Mouse (Mus musculus): ENCODE measurements around the gene Cd86.

Cd86 gene

DNA sequence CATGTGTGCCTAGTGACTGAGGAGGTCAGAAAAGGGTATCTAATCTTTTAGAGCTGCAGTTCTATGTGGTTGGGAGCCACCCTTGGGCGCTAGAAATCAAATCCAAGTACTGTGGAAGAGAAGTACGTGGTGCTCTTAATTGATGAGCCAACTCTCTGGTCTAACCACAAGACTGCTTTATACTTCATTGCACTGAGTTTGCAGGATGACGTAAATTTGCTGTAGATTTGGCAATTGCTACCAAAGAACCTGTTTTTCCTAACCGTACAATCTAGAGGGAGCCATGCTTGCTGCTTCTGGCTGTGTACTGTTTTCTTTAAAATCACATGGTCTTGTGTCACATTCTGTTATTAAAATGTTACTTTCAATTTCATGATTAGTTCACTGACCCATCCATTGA is 10.0 kb downstream of the Cd86 start:
- DNase-seq (ENCODE audit: low spot score): no peak

DNA sequence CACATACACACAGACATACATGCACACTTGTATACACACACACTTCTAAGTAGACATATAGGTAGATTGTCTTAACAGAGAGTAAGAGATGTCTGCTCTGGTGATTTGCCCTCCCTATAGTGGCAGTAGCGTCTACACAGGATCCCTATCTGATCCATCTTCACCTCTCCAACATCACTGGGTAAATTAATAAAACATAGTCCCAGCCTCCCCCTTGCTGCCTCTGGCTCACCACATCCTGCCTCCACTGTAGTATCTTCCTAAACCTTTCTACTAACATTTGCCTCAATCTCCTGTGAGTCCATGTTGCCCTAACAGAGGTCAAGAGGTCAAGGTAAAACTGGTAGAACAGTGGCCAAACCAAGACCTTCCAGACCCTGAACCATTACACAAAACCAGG is 10.7 kb downstream of the Cd86 start:
- DNase-seq (ENCODE audit: low spot score): no peak

DNA sequence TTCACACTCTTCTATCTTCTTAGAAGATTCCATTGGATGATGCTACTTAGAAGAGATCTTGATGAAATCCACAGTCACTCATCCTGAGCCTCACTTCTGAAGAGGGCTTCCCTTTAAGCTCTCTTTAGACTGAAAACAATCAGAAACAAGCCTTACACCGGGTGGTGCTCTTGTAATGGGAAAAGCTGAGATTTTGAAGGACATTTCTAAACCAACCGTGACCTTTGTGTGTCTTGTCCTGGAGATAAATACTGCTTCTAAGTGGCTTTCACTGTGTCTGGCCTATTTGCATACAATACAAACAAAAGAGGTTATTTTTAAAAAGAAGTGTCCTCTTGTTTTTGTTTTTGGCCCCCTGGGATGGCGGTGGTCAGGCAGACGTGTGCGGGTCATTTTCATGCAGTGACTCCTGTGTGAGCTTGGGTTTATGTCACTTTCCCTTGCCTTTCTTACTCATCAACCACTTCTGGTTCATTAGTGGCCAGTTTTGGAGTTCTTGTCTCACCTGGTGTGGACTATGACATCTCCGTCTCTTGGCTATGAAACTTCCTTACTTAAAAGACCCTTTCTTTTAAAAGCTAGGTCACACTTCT is 14.6 kb downstream of the Cd86 start:
- DNase-seq (ENCODE audit: low spot score): no peak

DNA sequence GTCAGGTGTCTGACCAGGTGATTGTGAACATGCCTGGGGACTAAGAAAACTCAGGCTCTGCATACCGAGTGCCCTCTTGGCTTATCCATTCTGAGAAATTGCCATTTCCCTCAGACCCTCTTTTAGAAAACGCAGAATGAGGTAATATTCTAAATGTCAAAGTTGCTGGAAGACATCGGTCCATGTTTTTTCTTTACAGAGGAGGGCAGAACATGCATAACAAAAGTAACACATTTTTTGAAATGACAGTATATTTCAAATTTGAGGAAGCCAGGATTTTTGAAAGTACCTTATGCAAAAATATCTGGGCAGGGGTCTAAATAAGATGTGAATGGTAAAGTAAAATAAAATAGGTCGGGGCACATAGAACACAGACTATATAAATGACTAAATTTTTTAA is 15.4 kb downstream of the Cd86 start:
- no peak for DNase-seq (ENCODE audit: low spot score)

DNA sequence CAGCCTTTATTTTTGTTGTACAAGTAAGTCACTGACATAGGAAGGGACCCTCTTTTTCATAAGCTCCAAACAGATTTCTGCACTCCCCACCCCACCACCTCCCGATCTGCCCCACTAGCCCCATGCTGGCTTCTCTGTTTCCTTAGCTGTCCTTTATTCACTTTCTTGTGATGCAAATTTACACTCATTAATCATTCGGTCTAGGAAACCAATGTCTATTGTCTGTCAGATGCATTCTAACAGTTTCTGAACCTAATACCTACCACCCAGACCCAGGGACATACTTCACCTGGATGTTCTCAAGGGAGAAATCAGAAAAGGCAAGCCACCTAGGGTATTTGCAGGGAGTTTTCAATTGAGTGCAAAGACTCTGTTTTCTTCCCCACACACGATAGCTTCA is 16.6 kb downstream of the Cd86 start:
- DNase-seq (ENCODE audit: low spot score): peak; percentile 7

DNA sequence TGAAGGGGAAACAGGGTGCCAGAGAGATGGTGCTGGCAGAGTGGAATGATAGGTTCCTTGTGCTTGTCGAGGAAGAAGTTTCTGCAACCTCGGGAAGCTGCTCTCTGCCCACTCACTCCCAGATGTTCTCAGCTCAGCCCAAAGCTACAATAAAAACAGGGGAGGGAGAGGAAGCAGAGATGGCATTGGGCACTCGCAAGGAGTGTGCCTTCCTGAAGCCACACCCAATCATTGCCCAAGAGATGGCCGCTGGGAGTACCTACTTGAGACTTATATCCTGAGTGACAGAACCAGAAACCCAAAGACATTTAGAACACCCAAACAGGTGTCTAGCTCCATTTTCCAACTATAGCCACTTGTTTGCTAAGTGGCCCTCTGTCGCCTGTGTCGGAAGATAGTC is 20.8 kb downstream of the Cd86 start:
- DNase-seq (ENCODE audit: low spot score): no peak

DNA sequence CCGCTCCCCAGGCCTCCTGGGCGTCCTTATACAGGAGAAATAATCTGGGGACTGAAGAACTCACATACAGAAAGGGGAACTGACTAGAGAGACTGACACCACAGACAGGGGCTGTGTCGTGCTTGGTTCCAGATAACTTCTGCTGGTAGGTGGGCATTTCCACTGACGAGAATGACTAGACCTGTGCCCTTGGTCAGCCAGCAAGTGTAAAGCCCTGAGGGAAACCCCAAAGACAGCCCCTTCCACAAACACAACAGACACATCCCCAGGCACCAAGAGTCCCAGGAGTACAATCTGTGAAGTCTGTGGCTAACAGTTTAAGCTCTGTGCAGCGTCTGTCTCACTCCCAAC is 23.2 kb downstream of the Cd86 start:
- no peak for DNase-seq (ENCODE audit: low spot score)

DNA sequence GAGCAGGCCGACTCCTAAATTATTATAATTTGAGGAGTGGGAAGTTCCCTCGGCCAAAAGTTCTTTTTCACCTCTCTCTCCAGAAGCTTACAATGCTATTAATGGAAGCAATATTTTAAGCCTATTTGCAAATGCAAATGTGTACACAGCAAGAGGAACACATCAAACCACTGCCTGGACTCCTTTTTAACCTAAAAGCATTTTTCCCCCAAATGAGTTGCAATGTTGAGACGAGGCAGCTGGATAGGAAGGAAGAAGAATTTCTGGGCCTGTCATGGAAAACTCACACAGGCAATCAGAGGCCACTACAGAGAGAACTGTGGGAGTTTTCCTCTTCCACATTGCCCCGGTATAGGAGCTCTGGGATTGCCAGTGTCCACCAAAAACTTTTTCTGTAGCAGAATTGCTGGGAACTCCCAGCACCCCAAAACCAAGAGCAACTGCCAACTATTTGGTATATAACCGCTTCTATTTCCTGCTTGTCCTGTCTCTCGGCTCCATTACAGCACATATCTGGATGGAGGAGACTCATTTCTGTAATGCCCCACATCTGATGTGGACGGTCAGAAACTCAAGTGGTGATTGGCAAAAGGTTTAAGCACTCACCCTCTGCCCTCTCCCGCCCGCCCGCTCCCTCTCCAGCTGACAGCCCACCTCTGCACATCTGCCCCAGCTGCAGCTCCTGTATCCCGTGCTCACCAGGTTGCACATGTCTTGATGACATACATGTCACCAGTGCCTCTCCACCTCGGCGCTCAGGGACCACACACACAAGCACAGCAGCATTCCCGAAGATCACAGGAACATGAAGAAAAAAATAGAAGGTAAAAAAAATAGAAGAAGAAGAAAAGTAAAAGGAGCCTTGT is 23.8 kb downstream of the Cd86 start:
- DNase-seq (ENCODE audit: low spot score): no peak

DNA sequence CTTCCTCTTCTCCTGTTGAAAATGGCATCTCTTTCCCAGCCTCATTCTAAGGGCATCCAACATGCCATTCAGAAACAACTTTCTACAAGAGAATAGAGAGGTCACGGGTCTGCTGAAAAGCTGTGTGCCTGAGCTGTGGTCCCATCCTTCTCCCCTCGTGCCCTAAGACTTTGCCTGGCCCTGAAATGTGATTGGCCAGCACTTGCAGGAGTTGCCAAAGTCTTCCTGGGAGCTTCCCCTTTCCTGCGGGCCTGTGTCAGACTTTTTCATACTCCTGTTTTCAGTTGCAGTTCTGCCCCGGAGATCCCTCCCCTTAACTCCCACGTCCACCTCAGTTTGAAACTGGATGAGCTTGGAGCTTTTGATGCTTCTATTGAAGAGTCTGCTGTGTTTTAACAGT is 24.9 kb downstream of the Cd86 start:
- DNase-seq (ENCODE audit: low spot score): no peak

DNA sequence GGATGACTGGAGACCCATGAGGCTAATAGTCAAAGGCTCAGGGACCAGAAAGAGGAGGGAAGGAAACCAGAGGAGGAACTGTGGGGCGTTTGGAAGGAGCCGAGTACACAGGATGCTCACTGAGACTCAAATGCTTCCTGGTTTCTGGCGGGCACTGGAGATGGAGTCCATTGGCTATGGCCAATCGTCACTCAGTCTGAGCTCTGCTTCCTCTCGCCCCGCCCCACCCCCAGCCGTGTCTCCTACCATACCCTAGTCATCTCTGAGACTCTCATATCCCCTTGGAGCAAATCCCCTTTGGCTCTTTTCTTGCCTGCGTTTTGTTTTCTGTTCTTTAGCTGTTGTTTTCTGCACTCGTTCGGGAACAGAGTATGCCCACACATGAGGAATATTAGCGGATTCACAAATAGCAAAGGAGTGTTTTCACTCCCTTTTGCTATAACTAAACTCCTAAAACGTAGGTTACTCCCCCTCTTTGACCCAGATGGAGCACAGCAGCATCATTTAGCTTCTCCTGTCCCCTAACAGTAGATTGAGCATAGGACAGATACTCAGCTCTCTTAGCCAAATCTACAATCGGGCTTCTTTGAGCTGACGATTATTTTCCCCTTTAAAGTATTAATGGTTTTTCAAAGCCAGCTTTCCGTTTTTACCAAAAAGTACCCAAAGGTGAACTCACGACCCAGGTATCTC is 25.9 kb downstream of the Cd86 start:
- no peak for DNase-seq (ENCODE audit: low spot score)

DNA sequence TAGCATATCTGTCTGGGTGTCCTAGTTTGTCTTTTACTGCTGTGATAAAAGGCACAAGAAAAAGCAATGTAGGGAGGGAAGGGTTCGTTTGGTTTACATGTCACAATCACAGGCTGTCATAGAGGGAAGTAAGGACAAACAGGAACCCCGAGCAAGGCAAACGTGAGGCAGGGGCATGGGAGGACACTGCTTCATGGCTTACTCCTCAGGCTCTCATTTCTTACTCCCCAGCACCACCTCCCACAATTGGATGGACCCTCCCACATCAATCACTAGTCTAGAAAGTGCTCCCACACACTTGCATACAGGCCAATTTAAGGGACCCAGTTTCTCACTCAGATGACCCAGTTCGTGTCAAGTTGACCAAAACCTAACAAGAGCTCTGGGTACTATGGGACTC is 29.1 kb downstream of the Cd86 start:
- DNase-seq (ENCODE audit: low spot score): no peak

DNA sequence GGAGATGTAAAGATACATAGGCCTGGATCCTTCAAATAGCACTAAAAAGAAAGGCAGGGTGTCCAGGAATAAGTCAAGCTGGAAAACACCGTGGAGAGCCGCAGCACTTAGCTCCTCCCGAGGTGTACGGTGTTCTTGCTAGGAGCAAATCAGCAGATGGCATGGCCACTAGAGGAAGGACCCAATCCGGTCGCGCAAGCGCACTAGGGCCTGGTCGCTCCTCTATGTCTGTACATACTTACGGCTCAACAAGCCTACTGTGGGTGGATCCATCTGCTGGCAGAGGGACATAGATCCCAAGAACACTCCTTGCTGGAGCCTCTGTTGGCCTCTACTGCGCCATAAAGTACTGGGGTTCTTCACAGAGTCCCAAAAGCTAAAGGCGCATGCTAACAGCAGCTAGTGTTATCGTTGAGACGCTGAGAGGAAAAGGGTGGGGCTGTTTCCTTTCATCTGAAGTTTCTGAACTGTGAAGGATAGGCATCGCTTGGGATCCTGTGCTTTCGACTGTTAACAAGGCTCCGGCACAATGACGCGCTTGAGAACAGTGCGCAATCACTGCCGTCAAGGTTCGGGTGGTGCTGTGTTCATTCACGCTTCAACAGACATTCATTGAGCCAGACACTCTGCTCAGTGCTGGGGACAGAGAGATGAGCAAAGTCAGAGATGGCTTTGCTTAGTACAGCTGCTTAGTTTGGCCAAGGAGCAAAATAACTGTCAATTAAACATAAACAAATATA is 30.7 kb downstream of the Cd86 start:
- no peak for DNase-seq (ENCODE audit: low spot score)

DNA sequence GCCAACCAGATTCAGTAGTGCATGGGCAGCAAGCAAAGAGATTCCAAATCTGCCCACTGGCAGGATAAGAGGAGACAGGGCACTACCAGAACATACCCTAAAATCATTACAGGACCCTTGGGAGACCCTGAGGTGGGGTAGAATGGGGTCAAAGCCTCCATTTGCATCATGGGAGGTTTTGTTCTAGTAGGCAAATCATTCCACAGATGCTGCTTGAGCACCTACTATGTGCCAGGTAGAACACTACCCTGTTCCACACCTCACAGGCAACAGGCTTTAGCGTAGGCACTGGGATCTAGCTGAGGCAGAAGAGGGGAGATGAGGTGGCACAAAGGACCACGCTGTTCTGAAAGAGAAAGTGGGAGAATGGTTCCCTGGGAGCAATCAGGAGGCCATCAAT is 31.5 kb downstream of the Cd86 start:
- DNase-seq (ENCODE audit: low spot score): no peak

DNA sequence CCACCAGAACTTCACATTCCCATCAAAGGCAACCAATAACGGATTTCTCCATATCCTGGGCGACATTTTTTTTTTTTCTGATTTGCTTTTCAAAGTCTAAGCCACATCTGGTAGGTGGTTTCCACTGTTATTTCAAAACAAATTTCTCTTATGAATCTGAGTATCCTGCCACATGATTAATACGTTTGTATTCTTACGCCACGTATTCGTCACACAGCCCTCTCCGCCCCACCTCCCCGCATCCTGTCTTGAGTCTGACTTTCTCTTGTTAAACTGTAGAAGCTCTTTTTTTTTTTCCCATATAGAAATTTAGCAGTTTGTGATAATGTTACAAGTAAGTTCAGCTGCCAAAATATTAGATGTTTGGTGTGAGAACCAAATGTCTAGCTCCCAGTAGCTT is 33.7 kb downstream of the Cd86 start:
- DNase-seq (ENCODE audit: low spot score): no peak

DNA sequence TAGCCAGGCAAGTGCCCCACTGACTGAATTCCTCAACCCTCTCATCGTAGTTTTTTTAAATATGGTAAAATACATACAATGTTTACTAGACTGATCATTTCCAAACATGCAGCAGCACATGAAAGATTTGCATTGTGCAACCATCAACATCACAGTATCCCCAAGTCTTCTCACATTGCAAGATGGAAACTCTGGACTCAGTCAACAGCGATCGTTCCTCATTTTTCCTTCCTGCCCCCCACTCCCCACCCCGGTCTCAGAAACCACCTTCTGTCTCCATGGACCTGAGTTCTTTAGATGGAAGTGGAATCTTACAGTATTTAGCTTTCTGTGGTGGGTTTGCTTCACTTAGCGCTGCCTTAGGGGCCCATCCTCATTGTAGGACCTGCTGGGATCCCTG is 34.3 kb downstream of the Cd86 start:
- no peak for DNase-seq (ENCODE audit: low spot score)

DNA sequence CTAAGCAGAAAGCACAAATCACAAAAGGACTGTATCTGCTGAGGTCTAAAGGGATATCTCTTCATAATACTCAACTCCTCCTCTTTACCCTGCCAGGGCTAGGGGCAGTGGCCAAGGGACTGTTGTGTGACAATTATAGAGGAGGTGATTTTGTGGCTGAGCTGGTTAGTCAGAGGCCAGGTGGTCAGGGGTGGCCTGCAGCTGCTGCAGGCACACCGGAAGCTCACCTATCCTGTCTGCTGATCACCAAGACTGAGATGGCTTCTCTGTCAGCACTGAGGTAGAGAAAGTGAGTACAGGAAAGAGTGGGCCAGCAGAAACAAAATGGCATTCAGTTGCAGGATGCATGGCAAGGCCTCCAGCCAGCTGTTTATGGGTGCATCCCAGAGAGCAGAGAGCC is 38.1 kb downstream of the Cd86 start:
- DNase-seq (ENCODE audit: low spot score): no peak

DNA sequence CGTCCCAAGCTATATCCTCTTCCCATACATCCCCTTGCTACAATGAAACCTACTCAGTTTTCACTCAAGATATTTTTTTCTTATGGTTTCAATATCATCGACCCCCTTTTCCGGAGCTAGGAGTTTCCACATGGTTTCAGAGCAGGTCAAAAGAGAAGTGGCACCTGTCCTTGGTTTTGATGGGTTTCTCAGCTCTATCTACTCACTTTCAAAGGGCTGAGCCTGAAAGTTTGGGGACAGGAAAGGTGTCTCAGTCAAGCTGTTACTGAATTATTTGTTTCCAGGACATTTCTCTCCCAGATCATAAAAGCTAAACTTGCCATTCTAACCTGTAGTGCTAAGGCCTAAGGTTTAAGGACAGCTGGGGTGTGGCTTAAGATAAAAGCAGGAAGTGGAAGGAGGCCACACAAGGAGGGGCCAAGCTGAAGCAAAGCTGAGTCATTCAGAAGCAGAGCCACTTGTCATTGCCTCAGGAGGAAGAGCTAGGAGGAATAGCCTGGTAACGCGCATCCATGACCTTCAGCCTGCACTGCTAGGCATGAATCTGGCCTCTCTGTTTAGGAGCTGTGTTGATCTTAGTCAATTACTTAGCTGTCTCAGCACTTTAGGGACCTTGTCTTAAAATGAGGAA is 39.2 kb downstream of the Cd86 start:
- DNase-seq (ENCODE audit: low spot score): no peak

DNA sequence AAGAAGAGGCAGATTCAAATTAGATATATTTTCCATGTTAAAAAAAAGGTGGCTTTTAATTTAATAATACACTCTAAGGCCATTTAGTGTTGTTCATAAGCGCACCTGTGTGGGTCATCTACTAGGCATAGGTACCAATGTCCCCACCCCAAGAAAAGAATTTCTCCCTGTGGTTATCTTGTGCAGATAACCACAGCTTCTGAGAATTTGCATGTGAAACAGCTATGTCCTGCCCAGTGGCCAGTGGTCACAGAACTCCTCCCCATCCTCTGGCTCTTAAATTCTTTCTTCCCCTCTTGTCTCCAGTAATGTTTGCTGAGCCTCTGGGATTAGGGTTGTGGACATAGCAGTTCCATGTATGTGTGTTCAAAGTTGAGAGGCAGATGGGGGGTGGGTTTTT is 40.0 kb downstream of the Cd86 start:
- no peak for DNase-seq (ENCODE audit: low spot score)

DNA sequence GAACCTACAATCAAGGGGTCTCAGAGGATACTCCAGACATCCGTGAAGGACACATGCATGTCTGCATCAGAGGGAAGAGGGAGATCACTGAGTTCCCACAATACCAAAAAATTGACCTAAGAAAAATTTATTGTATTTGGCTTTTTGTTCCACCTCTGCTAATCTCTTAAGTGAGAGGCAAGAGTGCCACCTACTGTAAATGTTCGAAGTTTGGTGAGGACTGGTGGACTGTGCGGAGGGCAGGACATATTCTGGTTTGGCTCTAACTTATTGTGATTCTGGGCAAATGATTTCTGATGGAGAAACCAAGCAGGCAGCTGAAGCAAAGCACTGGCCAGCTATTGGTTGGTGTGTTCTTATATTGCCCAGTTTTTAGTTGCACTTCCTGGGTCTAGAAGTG is 43.6 kb downstream of the Cd86 start:
- no peak for DNase-seq (ENCODE audit: low spot score)

DNA sequence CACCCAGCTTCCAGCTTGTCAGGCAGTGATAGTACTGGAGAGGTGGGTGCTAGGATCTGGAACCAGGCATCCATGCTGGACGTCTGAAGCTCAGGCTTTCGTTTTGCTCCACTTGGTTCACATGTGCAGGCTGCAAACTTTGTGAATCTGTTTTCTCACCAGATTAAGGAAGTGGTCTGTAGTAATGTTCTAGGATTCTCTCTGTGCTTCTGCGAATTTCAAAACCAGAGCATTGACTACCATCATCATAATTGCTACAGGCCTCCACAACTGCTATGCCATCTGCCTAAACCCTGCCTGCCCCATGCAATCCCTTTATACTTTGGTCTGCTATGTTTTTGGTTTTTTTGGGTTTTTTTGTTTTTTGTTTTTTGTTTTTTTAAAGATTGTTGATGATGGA is 44.8 kb downstream of the Cd86 start:
- no peak for DNase-seq (ENCODE audit: low spot score)

DNA sequence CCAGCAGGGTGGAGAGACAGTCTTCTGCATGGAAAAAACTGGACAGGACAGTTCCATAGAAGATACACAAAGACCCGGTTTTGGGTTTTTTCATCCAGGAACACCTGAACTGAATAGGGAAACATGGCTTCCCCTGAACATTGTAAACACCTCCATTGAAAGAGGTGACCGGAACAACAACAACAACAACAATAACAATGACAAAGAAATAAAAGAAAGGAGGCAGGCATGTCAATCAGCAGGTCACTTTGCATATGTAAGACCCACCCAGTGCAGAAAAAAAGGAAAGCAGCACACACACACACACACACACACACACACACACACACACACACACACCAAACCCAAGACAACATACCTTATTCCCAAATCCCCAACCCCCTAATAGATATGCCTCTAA is 52.2 kb downstream of the Cd86 start:
- no peak for DNase-seq (ENCODE audit: low spot score)

DNA sequence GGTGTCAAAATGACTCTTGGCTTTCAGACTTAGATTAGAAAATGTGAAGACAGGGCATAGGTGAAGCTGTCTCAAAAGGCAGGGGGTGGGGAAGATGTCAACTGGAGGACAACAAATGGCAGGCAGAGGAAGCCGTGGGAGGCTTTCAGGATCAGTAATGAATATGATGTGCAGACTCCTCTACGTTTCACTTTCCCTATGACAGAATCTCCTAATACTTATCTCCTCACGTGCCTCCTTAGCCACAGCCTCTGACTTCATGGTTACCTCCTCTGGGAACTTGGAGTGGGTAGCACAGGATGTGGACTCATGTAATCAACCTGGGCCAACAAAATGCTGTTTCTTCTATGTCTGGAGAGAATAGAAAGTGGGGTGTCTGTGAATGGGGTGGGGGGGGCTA is 63.2 kb downstream of the Cd86 start:
- DNase-seq (ENCODE audit: low spot score): no peak

Data from embryo, embryonic 10.5 days (tissue).